Mouse (Mus musculus): ENCODE data around the gene Prcc. TPM values are rescaled to one million over a fixed set of nuclear protein-coding genes. Genes with fewer than 3 reads are reported as not detected.

Gene Prcc
- polyA plus RNA-seq, 1 experiment from 2014 or later, result 6.5 TPM

DNA sequence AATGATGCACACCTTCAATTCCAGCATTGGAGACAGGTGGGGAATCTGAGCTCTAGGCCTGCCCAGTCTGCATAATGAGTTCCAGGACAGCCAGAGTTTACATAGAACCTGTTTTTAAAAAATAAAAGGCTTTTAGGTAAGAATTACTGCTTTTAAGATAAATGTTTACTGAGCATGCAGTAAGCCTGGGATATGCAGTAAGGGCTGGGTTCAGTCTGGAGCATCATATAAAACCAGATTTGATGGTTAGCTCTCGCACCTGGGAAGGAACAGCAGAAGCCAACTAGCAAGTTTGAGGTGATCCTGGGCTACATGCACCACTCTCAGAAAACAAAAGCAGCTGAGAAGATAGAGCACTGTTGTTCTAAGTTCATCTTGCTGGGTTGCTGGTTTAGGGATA is 33.1 kb upstream of the Prcc start:
- H3K4me2 ChIP-seq, result peak overlapping the region; percentile 85
- 80% methylated on average over 1 of the region's 1 CpGs for WGBS (ENCODE audit: insufficient replicate concordance)
- H3K4me3 ChIP-seq (replicated peaks), result peak overlapping the region; percentile 69; the same call in 1 of the 2 replicates
- peaks cover 61% of the 10 kb centered on the region for H3K36me3 ChIP-seq (replicated peaks)
- H3K9ac ChIP-seq, result no peak overlapping the region
- no peak for ATAC-seq (ENCODE audit: insufficient read depth)
- H3K9me3 ChIP-seq (replicated peaks), result no peaks in the 10 kb centered on the region
- H3K27ac ChIP-seq (replicated peaks), result peak overlapping the region; percentile 82
- H3K4me1 ChIP-seq (replicated peaks), result peaks cover 43% of the 10 kb centered on the region
- no peaks in the 10 kb centered on the region for H3K27me3 ChIP-seq

DNA sequence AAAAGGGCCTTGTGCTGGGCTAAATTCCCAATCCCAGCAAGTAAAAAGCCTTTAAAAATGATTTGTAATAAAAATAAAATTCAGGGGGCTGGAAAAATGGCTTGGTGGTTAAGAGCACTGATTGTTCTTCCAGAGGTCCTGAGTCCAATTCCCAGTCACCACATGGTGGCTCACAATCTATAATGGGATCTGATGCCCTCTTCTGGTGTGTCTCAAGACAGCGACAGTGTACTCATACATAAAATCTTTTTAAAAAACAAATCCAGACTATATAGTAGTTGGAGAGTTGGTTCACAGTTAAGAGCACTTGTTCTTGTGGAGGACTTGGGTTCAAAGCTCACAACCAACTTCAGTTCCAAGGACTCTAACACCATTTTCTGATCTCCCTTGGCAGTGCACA is 31.6 kb upstream of the Prcc start:
- ATAC-seq (ENCODE audit: insufficient read depth), result no peak
- WGBS (ENCODE audit: insufficient replicate concordance), result 91% methylated on average over 1 of the region's 1 CpGs
- no peak overlapping the region for H3K9ac ChIP-seq
- no peaks in the 10 kb centered on the region for H3K27me3 ChIP-seq
- H3K4me1 ChIP-seq (replicated peaks), result peaks cover 58% of the 10 kb centered on the region
- H3K4me3 ChIP-seq (replicated peaks), result no peak overlapping the region
- no peaks in the 10 kb centered on the region for H3K9me3 ChIP-seq (replicated peaks)
- H3K27ac ChIP-seq (replicated peaks), result no peak overlapping the region
- H3K4me2 ChIP-seq, result no peak overlapping the region
- H3K36me3 ChIP-seq (replicated peaks), result peaks cover 61% of the 10 kb centered on the region

DNA sequence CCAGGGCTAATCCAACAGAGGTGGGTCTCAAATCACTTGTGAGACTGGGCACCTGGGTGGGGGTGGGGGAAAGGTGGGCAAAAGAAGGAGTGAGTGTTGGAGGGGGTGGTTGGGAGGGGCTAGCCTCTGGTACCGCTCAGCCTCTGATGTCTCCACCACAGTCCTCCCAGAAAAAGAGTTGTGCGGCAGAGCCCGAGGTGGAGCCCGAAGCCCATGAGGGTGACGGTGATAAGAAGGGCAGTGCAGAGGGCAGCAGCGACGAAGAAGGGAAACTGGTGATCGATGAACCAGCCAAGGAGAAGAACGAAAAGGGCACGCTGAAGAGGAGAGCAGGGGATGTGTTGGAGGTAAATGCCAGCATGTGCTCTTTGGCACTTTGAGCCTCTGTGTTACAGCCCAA is 28.5 kb upstream of the Prcc start:
- Histone ChIP-seq H3K27ac (replicated peaks) (peak overlapping the region; percentile 53), H3K9me3 (replicated peaks) (no peaks in the 10 kb centered on the region), H3K4me3 (replicated peaks) (no peak overlapping the region), H3K36me3 (replicated peaks) (peaks cover 67% of the 10 kb centered on the region), H3K9ac (peak overlapping the region; percentile 23; the same call in 1 of the 2 replicates), H3K4me1 (replicated peaks) (peaks cover 69% of the 10 kb centered on the region), H3K27me3 (no peaks in the 10 kb centered on the region), H3K4me2 (peak overlapping the region; percentile 32)
- WGBS (ENCODE audit: insufficient replicate concordance), result 52% methylated on average over 10 of the region's 10 CpGs
- ATAC-seq (ENCODE audit: insufficient read depth), result no peak; the same call in 1 of the 2 replicates

DNA sequence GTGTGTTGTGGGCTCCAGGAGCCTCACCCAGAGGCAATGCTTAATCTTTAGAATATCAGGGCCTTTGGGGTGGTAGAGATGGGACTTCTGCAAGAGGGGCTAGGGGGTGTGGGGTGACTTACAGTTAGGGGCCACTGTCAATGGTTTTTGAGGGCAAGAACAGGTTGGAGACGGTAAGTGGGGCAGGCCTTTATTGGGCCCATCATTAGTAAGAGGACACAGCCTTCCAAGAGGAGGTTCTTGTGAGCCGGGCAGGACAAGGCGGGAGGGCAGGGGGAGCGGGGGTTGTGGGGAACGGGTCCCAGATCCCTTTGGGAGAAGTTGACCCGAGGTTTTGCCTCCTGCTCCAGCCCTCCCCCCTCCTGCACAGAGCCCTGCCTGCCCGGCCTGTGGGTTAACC is 28.1 kb upstream of the Prcc start:
- WGBS (ENCODE audit: insufficient replicate concordance), result 69% methylated on average over 7 of the region's 7 CpGs
- Histone ChIP-seq H3K4me3 (replicated peaks) (no peak overlapping the region), H3K27me3 (no peaks in the 10 kb centered on the region), H3K27ac (replicated peaks) (peak overlapping the region; percentile 53), H3K9me3 (replicated peaks) (no peaks in the 10 kb centered on the region), H3K4me1 (replicated peaks) (peaks cover 69% of the 10 kb centered on the region), H3K9ac (peak overlapping the region; percentile 4; the same call in 1 of the 2 replicates), H3K36me3 (replicated peaks) (peaks cover 67% of the 10 kb centered on the region), H3K4me2 (peak overlapping the region; percentile 32)
- no peak for ATAC-seq (ENCODE audit: insufficient read depth)

DNA sequence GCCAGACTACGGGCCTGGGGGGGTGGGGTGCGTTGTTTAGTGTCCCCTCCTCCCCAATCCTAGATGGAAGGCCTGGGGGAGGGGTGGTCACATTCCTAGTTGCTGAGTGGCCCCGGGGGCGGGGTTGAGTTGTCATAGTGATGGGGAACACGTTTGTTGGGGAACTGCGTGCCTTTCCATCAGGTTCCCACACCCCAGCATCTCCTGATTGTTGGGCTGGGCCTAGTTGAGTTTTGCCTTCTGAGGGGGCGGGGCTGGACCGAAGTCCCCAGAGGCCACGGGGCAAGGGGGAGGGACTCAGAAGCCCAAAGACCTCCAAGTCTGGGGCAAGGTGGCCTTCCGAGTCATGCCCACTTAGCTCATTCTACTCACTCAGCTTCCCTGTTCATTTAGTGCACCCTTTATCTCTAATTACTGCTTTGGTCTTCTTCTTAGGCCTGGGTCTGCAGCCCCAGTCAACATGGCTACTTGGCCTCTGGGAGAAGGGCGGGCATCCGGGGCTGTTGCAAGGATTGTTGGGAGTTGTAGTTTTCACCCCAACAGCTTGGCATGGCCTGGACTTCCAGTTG is 25.2 kb upstream of the Prcc start:
- Histone ChIP-seq H3K9me3 (replicated peaks) (no peaks in the 10 kb centered on the region), H3K9ac (peak overlapping the region; percentile 99; the same call in 1 of the 2 replicates), H3K27ac (replicated peaks) (peak overlapping the region; percentile 85), H3K4me1 (replicated peaks) (peaks cover 81% of the 10 kb centered on the region), H3K4me2 (peak overlapping the region; percentile 83), H3K27me3 (no peaks in the 10 kb centered on the region), H3K4me3 (replicated peaks) (peak overlapping the region; percentile 95), H3K36me3 (replicated peaks) (peaks cover 45% of the 10 kb centered on the region)
- whole genome bisulfite sequencing (ENCODE audit: insufficient replicate concordance), result 13% methylated on average over 12 of the region's 12 CpGs
- peak; percentile 10 for ATAC-seq (ENCODE audit: insufficient read depth)

- Histone ChIP-seq H3K9me3 (replicated peaks) (no peaks in the 10 kb centered on the region), H3K4me2 (peak overlapping the region; percentile 83), H3K4me3 (replicated peaks) (peak overlapping the region; percentile 95), H3K27ac (replicated peaks) (peak overlapping the region; percentile 85), H3K4me1 (replicated peaks) (peaks cover 86% of the 10 kb centered on the region), H3K36me3 (replicated peaks) (peaks cover 37% of the 10 kb centered on the region), H3K27me3 (no peaks in the 10 kb centered on the region), H3K9ac (peak overlapping the region; percentile 99)
- no peak for ATAC-seq (ENCODE audit: insufficient read depth)
- WGBS (ENCODE audit: insufficient replicate concordance), result 16% methylated on average over 4 of the region's 4 CpGs
Observed at GRCm38 (mm10) chr3:87909874-87910273, 24.5 kb upstream of the Prcc start.

GRCm38 (mm10) chr3:87909381-87909780 is 24.0 kb upstream of the Prcc start:
- Histone ChIP-seq H3K9me3 (replicated peaks) (no peaks in the 10 kb centered on the region), H3K9ac (peak overlapping the region; percentile 99), H3K27me3 (no peaks in the 10 kb centered on the region), H3K4me1 (replicated peaks) (peaks cover 84% of the 10 kb centered on the region), H3K27ac (replicated peaks) (peak overlapping the region; percentile 85), H3K36me3 (replicated peaks) (peaks cover 32% of the 10 kb centered on the region), H3K4me2 (peak overlapping the region; percentile 83), H3K4me3 (replicated peaks) (peak overlapping the region; percentile 95)
- 62% methylated on average over 2 of the region's 2 CpGs for WGBS (ENCODE audit: insufficient replicate concordance)
- ATAC-seq (ENCODE audit: insufficient read depth), result no peak

DNA sequence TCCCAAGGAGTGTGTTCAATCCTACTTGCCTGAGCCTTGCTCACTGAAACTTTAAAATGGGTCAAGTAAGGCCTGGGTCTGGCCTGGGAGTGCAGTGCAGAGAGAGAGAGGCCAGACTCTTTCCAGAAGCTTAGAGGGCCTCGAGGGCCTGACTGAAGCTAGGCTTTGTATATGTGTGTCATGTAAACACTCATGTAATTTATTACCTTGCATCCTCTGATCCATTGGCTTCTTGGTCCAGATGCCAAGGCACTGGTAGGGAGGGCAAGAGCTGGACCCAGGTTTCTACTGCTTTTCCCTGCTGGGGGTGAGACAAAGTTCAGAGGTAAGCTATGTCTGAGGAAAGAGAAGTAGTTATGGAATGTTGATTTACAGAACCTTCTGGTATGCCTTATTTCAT is 22.5 kb upstream of the Prcc start:
- WGBS (ENCODE audit: insufficient replicate concordance), result 0% methylated on average over 1 of the region's 1 CpGs
- no peak for ATAC-seq (ENCODE audit: insufficient read depth)

DNA sequence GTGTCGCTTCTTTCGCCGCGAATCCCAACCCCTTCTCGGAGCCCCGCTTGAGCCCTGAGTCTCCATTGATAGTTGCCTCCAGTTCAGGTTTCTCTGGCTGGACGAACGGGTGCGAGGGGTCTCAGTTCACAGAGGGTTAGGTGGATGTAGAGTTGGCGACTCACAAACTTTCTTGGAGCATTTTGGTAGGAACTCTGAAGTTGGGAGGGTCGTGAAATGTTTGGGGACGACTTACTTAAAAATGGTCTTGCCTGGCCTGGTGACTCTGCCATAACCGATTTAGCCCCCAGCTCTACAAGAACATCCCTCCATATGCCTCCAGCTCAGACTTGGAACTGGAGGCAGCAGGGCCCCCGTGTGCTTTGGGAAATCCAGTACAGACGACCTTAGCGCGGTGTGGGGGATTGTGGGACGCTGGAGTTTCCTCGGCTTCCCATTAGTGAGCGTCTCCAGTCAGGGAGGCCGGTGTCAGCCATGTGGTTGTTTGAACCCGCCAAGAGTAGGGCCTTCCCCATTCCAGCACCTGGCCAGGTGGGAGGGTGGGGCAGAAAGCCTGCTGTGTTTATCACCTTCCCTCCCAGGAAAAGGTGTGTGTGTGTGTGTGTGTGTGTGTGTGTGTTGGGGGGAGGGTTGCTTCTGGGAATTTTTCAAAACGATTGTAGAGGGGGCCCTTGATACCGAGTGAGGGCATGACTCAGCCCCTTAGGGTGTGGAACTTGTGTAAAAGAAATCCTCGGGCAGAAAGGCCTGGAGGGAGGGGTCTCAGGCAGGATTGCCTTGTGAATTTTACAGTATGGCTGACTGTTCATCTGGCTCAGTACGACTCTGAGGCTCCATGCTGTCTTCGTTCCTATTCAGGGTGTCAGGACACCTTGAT is 21.8 kb upstream of the Prcc start:
- peaks cover 75% of the 10 kb centered on the region for H3K4me1 ChIP-seq (replicated peaks)

More for the DNA sequence above, 22.5 kb upstream of the Prcc start:
- no peaks in the 10 kb centered on the region for H3K9me3 ChIP-seq (replicated peaks)
- H3K36me3 ChIP-seq (replicated peaks), result peaks cover 18% of the 10 kb centered on the region
- H3K4me1 ChIP-seq (replicated peaks), result peaks cover 77% of the 10 kb centered on the region
- H3K27ac ChIP-seq (replicated peaks), result peak overlapping the region; percentile 85
- H3K4me3 ChIP-seq (replicated peaks), result peak overlapping the region; percentile 95
- peak overlapping the region; percentile 83 for H3K4me2 ChIP-seq
- peak overlapping the region; percentile 99 for H3K9ac ChIP-seq
- H3K27me3 ChIP-seq, result no peaks in the 10 kb centered on the region

DNA sequence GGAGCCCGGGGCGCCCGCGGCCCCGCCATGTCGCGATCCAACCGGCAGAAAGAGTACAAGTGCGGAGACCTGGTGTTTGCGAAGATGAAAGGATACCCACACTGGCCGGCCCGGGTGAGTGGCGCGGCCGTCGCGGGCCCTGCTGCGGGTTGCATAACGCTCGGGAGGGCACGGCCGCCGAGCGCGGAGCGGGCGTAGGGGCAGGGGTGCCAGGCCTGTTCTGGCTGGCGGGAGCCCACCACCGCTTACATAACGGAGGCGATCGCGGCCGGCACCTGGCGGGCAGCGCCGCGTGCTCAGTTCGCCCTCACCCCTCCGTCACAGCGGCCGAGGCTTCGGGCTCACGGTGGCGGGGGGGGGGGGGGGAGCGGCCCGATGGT is 21.2 kb upstream of the Prcc start:
- WGBS (ENCODE audit: insufficient replicate concordance), result under 1% methylated on average over 47 of the region's 47 CpGs
- H3K4me1 ChIP-seq (replicated peaks), result peaks cover 75% of the 10 kb centered on the region
- no peaks in the 10 kb centered on the region for H3K27me3 ChIP-seq
- peak overlapping the region; percentile 99 for H3K9ac ChIP-seq
- no peaks in the 10 kb centered on the region for H3K9me3 ChIP-seq (replicated peaks)
- H3K4me3 ChIP-seq (replicated peaks), result peak overlapping the region; percentile 95
- H3K4me2 ChIP-seq, result peak overlapping the region; percentile 83
- peaks cover 6% of the 10 kb centered on the region; the same call in 1 of the 2 replicates for H3K36me3 ChIP-seq (replicated peaks)
- H3K27ac ChIP-seq (replicated peaks), result peak overlapping the region; percentile 85
- ATAC-seq (ENCODE audit: insufficient read depth), result peak; percentile 15

More for the DNA sequence above, 21.8 kb upstream of the Prcc start:
- H3K27ac ChIP-seq (replicated peaks), result peak overlapping the region; percentile 85
- H3K36me3 ChIP-seq (replicated peaks), result peaks cover 11% of the 10 kb centered on the region
- H3K4me2 ChIP-seq, result peak overlapping the region; percentile 83
- H3K4me3 ChIP-seq (replicated peaks), result peak overlapping the region; percentile 95
- H3K9ac ChIP-seq, result peak overlapping the region; percentile 99
- no peaks in the 10 kb centered on the region for H3K27me3 ChIP-seq
- under 1% methylated on average over 27 of the region's 27 CpGs for WGBS (ENCODE audit: insufficient replicate concordance)
- no peak for ATAC-seq (ENCODE audit: insufficient read depth)
- no peaks in the 10 kb centered on the region for H3K9me3 ChIP-seq (replicated peaks)

DNA sequence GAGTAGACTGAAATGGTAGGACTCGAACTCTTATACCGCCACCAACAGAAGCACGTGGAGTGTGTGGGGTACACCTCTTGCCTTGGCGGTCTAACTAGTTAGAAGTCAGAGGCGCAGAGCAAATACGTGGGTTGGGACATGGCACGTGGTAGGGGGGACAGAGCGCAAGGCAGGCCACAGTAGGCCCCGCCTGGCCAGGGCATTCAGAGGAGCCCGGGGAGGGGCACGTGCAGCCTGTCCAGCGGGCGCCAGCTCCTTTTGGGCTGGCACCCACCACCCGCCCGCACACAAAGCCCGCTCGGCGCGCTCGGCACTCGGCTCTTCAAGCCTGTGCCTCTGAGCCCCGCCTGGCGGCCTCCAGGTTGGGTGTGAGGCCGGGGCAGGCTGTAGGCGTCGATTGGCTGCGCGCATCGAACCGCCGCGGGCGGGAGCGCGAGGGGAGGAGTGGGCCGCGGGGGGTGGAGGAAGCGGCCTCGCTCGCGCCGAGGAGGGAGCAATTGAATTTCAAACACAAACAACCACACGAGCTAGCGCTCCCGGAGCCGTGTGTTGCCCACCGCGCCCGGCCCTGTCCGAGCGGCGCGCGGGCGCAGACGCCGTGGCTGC is 20.6 kb upstream of the Prcc start, which contains the start of gene Hdgf:
TSS of gene Hdgf (plus strand) at position 442 of the 606 bp plus-strand sequence.
- peak within 1 kb of the TSS; percentile 85 for H3K27ac ChIP-seq (replicated peaks)
- H3K4me3 ChIP-seq (replicated peaks), result peak within 1 kb of the TSS; percentile 95
- under 1% methylated on average over 57 of the region's 57 CpGs for WGBS (ENCODE audit: insufficient replicate concordance)
- peaks cover 3% of the 10 kb centered on the region; the same call in 1 of the 2 replicates for H3K36me3 ChIP-seq (replicated peaks)
- no peaks in the 10 kb centered on the region for H3K9me3 ChIP-seq (replicated peaks)
- peak; percentile 85 for ATAC-seq (ENCODE audit: insufficient read depth)
- H3K27me3 ChIP-seq, result no peaks in the 10 kb centered on the region
- peaks cover 75% of the 10 kb centered on the region for H3K4me1 ChIP-seq (replicated peaks)
- H3K9ac ChIP-seq, result peak within 1 kb of the TSS; percentile 99
- H3K4me2 ChIP-seq, result peak within 1 kb of the TSS; percentile 83

Data from liver, embryonic 15.5 days (tissue).